Mouse (Mus musculus) heart, postnatal 0 days (tissue): ENCODE data around the gene Tmbim6.

Source experiments
- CTCF ChIP-seq: IDR thresholded peaks from 2 replicates; pipeline ENCODE4 v1.5.1; 2016; ENCODE audit warnings: antibody characterized with exemption, control low read depth, low read depth
- EP300 ChIP-seq: IDR thresholded peaks from 2 replicates; pipeline ENCODE4 v1.6.1; 2016; ENCODE audit warnings: antibody characterized with exemption, low read depth

GRCm38 (mm10) chr15:99422551-99422950 is 29.9 kb downstream of the Tmbim6 start:
- no peak for TF ChIP-seq CTCF
- no peak for TF ChIP-seq EP300
